ENCODE assay signal across 13 mouse cellular contexts in genomic region chr2:93287348-93287747, GRCm38 (mm10). TPM values are rescaled to one million over a fixed set of nuclear protein-coding genes. Genes with fewer than 3 reads are reported as not detected.
DNase-seq lines count a peak whose midpoint lies in the region; ATAC-seq and TF ChIP-seq lines count a peak whose summit lies in the region.
"Had no signal": no experiment of that assay in that cellular context is flagged by ENCODE, and none has a peak within 500 bp of the region (broad histone marks: within the 10 kb centered on the region; RNA-seq: fewer than 3 reads in every experiment).

No protein-coding gene starts in this region.

- H3K4me3 ChIP-seq in embryonic facial prominence, embryonic 14.5 days (ENCODE audit: low read depth, low read length): no peak overlapping the region
- H3K4me3 ChIP-seq in hindbrain, postnatal 0 days (ENCODE audit: low read length): no peak overlapping the region

- H3K4me2 ChIP-seq in embryonic facial prominence, embryonic 14.5 days (ENCODE audit: low read depth, low read length): no peak overlapping the region
- H3K4me2 ChIP-seq in hindbrain, postnatal 0 days (ENCODE audit: low read depth, low read length): no peak overlapping the region

- no peaks in the 10 kb centered on the region for H3K9me3 ChIP-seq in embryonic facial prominence, embryonic 14.5 days (ENCODE audit: control insufficient read depth, low read length)
- no peaks in the 10 kb centered on the region for H3K9me3 ChIP-seq in hindbrain, postnatal 0 days (ENCODE audit: low read length)
- H3K9me3 ChIP-seq: G1E had no signal

- 0 out of 2 replicates have a peak overlapping the region, but pooled peaks have one; percentile 23 for H3K27ac ChIP-seq in embryonic facial prominence, embryonic 14.5 days (replicated peaks; ENCODE audit: low read depth, low read length)
- peak overlapping the region; percentile 66 for H3K27ac ChIP-seq in hindbrain, postnatal 0 days
- H3K27ac ChIP-seq: macrophage had no signal

- no peak overlapping the region for H3K9ac ChIP-seq in embryonic facial prominence, embryonic 14.5 days (ENCODE audit: low read depth, low read length)
- H3K9ac ChIP-seq in hindbrain, postnatal 0 days (replicated peaks; ENCODE audit: low read length): 0 out of 2 replicates have a peak overlapping the region, but pooled peaks have one; percentile 13

- peak; percentile 33 to 34 for DNase-seq in left cerebral cortex, postnatal 25 days (ENCODE audit: low spot score in 2 of 2)
- no peak for DNase-seq in left cerebral cortex, postnatal 4 days
- DNase-seq in embryonic facial prominence, embryonic 14.5 days (ENCODE audit: low spot score): peak; percentile 75
- peak; percentile 81 for DNase-seq in hindbrain, postnatal 0 days (ENCODE audit: low spot score)
- DNase-seq in retina, embryonic 14.5 days (ENCODE audit: low spot score): peak; percentile 64
- no peak for DNase-seq in cerebellum, adult 9-11 months
- DNase-seq in adrenal gland, postnatal 25 days: no peak
- DNase-seq: kidney, adult 18-20 months; right cerebral cortex, postnatal 25 days; thymus, postnatal 14 days had no signal

- no peak for TF ChIP-seq CTCF in hindbrain, postnatal 0 days (IDR thresholded peaks at IDR 0.05; ENCODE audit: low read depth)

- peaks cover 54% of the 10 kb centered on the region for H3K4me1 ChIP-seq in embryonic facial prominence, embryonic 14.5 days (ENCODE audit: control insufficient read depth, insufficient read depth, low read length)
- peaks cover 34% of the 10 kb centered on the region for H3K4me1 ChIP-seq in hindbrain, postnatal 0 days (ENCODE audit: insufficient read depth, low read length)

- no peaks in the 10 kb centered on the region for H3K36me3 ChIP-seq in embryonic facial prominence, embryonic 14.5 days (ENCODE audit: control insufficient read depth, insufficient read depth, low read length)
- no peaks in the 10 kb centered on the region for H3K36me3 ChIP-seq in hindbrain, postnatal 0 days (ENCODE audit: insufficient read depth, low read length)
- H3K36me3 ChIP-seq: G1E had no signal

- intact Hi-C loops in left cerebral cortex, postnatal 25 days (cut with DNase I): no loop called here
- intact Hi-C loops in left cerebral cortex, postnatal 4 days (cut with DNase I): no loop called here

- H3K27me3 ChIP-seq in embryonic facial prominence, embryonic 14.5 days (replicated peaks; ENCODE audit: control insufficient read depth, insufficient read depth, low read length): no peaks in the 10 kb centered on the region
- no peaks in the 10 kb centered on the region; the same call in 1 of the 2 replicates for H3K27me3 ChIP-seq in hindbrain, postnatal 0 days (ENCODE audit: insufficient read depth, low read length)

- WGBS in embryonic facial prominence, embryonic 14.5 days: 47% methylated on average over 4 of the region's 4 CpGs
- 23% methylated on average over 4 of the region's 4 CpGs for WGBS in hindbrain, postnatal 0 days

- ATAC-seq in embryonic facial prominence, embryonic 14.5 days (ENCODE audit: low read depth): no peak
- peak; percentile 30; the same call in 1 of the 2 replicates for ATAC-seq in hindbrain, postnatal 0 days
- ATAC-seq in cerebellum, adult (ENCODE audit: insufficient number of reproducible peaks, low FRiP score, low TSS enrichment): no peak

RNA-seq across cellular contexts. Expression of gene Tspan18, which starts 47.0 kb away (rescaled TPM):
- total RNA-seq in left cerebral cortex, postnatal 25 days (2021): 1 to 10 TPM; 1.9 to 2.2 TPM
- total RNA-seq in left cerebral cortex, postnatal 4 days (2021): 10 to 100 TPM; 13.8 to 14.6 TPM
- 31.2 and 34.5 TPM in 2 replicates for polyA plus RNA-seq in embryonic facial prominence, embryonic 14.5 days (2014; fragmentation: Nextera tagmentation; extraction: Ambion mirVana)
- total RNA-seq in hindbrain, postnatal 0 days (2014; rRNA removed): 23.5 and 26.2 TPM in 2 replicates
- 11.1 and 12.3 TPM in 2 replicates for polyA plus RNA-seq in hindbrain, postnatal 0 days (2015; fragmentation: Nextera tagmentation; extraction: Ambion mirVana)
- total RNA-seq in adrenal gland, postnatal 25 days (2021): 55.1 TPM in 2 replicates

Comparison
In these comparisons a context has a peak if more than half of its experiments do, and no peak if none do; other contexts are left out.
1. DNase-seq: peak in left cerebral cortex, postnatal 25 days (2 of 2), embryonic facial prominence, embryonic 14.5 days (single experiment), hindbrain, postnatal 0 days (single experiment) and retina, embryonic 14.5 days (single experiment); none in left cerebral cortex, postnatal 4 days (single experiment), cerebellum, adult 9-11 months (single experiment) and adrenal gland, postnatal 25 days (single experiment).